Mouse (Mus musculus): Measurements from ENCODE around the gene Tnfsf13.

Gene Tnfsf13

DNA sequence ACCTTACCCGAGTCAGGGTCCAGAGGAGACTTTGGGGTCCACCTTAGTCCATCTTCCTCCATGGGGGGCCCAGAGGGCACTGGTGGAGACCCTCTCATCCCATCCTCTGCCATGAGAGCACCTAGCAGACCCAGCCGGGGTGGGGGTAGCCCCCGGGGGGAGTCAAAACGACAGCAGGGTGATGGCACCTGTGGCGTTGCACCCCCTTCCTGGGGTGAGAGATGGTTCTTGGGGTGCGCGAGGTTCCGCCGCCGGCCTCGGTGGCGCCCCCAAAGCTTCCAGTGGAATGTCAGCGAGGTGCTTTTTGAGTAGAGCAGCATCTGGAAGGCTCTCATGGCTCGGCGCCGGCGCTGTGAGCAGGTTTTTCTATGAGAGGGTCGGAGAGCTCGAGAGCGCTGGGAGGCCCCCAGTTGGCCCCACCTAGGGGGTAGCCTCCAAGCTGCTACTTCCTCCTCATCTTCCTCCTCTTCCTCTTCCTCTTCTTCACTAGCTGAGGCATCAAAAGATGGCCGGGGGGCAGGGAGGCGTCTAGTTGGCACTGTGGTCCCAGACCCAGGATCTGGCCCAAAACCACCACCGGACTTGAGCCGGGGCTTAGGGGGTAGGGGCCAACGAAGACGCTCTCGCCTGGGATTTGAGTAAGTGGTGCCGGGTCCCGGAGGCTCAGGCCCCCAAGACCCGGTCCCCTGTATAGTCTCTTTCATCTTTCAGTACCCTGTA lies 5.3 kb downstream of the Tnfsf13 start:
- DNase-seq, result no peak

- DNase-seq, result no peak
Observed at GRCm38 (mm10) chr11:69679144-69679543, 6.4 kb downstream of the Tnfsf13 start.

DNA sequence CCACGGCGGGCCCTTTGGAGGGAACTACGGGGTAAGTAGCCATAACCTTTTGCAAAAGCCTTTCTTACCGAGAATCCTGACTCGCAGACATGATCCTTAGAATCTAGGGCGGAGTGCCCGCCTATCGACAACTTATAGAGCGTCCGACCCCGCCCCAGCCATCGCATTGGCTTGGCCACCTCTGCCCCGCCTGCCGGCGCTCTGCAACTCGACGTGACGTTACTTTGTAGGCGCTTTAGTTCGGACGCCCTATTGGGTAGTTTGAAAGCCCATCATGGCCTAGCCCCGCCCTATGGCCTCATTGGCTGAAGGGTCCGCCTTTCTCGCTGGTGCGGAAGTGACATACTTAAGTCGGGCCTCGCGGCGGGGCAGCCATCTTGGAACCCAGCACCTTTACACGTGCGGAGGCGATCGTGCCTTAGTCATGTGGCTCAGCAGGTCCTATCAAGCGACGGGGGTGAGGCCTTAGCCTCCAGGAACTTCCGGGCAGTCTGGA lies 13.3 kb downstream of the Tnfsf13 start, which contains the start of gene Eif4a1:
TSS of gene Eif4a1 (minus strand) at position 213 of the 496 bp plus-strand sequence.
- peak; percentile 100 for DNase-seq

DNA sequence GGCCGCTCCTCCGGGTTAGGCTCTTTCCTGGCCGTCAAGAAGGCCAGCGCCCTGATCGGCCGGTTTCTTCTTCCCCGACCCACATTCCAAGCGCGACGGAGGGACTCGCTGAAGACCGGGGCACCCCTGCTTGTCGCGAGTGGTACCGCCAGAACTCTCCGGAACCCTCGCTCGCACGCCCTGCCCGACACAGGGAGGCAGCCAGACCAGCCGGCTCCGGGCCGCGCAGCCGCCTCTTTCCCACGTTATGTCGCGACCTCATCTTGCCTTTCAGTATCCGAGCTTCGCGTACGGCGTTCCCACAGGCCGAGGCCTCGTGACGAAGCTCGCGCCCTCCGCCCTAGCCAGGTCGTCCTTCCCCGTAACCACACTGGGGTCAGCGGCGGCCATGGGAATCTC lies 13.9 kb downstream of the Tnfsf13 start:
- DNase-seq, result no peak

GRCm38 (mm10) chr11:69670786-69671725 lies 14.5 kb downstream of the Tnfsf13 start:
- peak; percentile 90 for DNase-seq

- DNase-seq, result no peak
Observed at GRCm38 (mm10) chr11:69666665-69667005, 18.9 kb downstream of the Tnfsf13 start.

- peak; percentile 69 for DNase-seq
Observed at GRCm38 (mm10) chr11:69665961-69666664, 19.5 kb downstream of the Tnfsf13 start, which contains the start of gene Cd68. Gene Cd68 (minus strand): TSS chr11:69666153.

- no peak for DNase-seq
Observed at GRCm38 (mm10) chr11:69665457-69665960, 20.1 kb downstream of the Tnfsf13 start.

DNA sequence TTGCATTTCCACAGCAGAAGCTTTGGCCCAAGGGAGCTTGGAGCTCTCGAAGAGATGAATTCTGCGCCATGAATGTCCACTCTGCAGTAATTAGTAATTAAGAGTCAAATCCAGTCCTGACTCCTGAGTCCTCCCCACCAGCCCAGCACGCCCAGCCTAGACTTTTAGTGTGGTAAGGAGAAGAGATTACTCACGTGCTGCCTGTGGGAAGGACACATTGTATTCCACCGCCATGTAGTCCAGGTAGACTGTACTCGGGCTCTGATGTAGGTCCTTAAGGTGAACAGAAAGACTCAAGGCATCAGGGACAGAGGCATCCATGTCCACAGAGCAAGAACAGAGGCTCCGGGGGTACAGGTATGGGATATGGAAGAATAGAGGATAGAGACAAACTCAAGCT lies 20.7 kb downstream of the Tnfsf13 start:
- no peak for DNase-seq

- no peak for DNase-seq
Observed at GRCm38 (mm10) chr11:69663795-69664194, 21.8 kb downstream of the Tnfsf13 start.

- DNase-seq, result no peak
Observed at GRCm38 (mm10) chr11:69662967-69663671, 22.5 kb downstream of the Tnfsf13 start.

- DNase-seq, result peak; percentile 95
Observed at GRCm38 (mm10) chr11:69662213-69662966, 23.2 kb downstream of the Tnfsf13 start, which contains the start of gene Mpdu1. Gene Mpdu1 (minus strand): TSS chr11:69662642.

- no peak for DNase-seq
Observed at GRCm38 (mm10) chr11:69661221-69661881, 24.2 kb downstream of the Tnfsf13 start.

DNA sequence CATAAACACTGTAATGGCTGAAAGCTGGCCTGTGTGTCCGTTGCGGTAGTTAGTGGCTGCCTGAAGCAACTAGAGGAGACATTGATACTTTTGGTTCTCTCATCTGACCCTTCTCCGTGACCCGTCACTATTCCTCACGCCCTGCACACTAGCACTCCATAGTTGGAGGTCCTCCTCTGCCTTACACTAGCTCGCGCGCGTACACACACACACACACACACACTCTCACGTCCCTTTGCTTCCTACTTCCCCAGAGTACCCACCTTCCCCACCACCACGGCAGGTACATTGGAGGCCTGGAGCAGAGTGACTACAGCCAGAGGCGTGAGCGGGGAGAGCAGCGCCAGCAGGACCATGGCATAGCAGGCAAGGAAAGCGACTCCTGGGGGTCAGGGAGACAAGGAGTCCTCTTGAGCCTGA lies 28.1 kb downstream of the Tnfsf13 start:
- DNase-seq, result no peak

- DNase-seq, result no peak
Observed at GRCm38 (mm10) chr11:69656617-69657461, 28.7 kb downstream of the Tnfsf13 start.

DNA sequence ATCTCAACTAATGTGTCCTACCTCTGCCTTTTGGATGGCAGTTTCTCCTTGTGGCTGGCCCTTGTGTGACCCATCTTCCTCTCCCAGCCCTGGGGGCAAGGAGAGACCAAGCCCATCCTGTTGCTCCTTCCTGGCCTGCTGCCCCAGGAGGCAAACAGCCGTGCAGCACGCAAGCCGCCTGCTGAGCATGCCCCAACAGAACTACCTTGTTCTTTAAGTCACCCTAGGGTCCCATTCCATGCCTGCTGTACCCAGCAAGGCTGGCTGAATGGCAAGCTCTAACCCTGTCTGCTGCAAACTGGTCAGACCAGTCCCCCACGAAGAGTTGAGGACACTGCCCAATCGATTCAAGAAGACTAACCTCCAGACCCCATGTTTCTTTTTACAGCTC lies 29.5 kb downstream of the Tnfsf13 start:
- no peak for DNase-seq

DNA sequence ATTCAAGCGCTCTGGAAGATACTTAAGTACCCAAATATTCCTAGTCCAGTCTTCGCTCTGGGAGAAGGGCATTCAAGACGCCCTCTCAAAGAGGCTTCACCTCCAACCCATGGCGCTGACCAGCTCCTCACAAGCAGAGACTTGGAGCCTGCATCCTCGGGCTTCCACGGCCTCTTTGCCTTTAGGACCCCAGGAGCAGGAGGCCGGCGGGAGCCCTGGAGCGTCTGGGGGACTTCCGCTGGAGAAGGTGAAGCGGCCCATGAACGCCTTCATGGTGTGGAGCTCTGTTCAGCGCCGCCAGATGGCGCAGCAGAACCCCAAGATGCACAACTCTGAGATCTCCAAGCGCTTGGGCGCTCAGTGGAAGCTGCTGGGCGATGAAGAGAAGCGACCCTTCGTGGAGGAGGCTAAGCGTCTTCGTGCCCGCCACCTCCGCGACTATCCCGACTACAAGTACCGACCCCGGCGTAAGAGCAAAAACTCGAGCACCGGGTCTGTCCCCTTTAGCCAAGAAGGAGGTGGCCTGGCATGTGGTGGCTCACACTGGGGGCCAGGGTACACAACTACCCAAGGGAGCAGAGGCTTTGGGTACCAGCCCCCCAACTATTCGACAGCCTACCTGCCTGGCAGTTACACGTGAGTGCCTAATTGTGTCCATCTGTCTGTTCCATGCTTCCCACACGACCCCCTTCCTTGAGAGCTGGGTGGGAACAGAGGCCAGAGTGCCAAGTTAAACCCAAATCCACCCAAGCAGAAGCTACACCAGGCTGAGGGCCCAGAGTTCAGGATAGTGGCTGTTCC lies 30.1 kb downstream of the Tnfsf13 start, which contains the start of gene Sox15:
TSS of gene Sox15 (plus strand) at position 51 of the 801 bp plus-strand sequence.
- DNase-seq, result peak; percentile 74

- DNase-seq, result no peak
Observed at GRCm38 (mm10) chr11:69654760-69655159, 30.8 kb downstream of the Tnfsf13 start.

DNA sequence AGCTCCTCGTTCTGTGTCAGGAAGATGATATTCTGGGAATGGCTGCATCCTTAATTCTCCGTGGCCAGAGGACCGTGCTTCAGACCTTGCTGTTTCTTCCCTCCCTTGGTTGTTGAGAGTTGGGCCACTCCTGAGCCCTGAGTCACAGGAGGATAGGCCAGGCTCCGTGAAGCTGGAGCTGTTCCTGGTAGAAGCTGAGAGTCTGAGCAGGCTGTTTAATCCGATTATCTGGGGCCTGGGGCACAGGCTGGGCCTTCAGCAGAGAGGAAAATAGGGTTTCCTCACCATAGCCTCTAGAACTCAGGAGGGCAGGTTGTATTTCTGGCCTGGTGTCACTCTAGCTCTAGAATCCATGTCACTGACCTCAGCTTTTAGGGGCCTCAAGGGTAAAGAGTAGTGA lies 32.2 kb downstream of the Tnfsf13 start:
- DNase-seq, result no peak

Measured in right cerebral cortex, postnatal 25 days (tissue).